Mouse (Mus musculus) liver, embryonic 15.5 days (tissue): ENCODE results near the gene Sh3bp1. TPM values are rescaled to one million over a fixed set of nuclear protein-coding genes. Genes with fewer than 3 reads are reported as not detected.

Source experiments
- ATAC-seq: fragments of 200-750 bp; cut with Nextera tagmentation; 2 replicates; pipeline ENCODE4 v1.8.0; 2017; ENCODE audit warnings: moderate number of reproducible peaks, mild to moderate bottlenecking, moderate library complexity; ENCODE audit not compliant: insufficient read depth
- H3K27ac ChIP-seq: fragments of 300-500 bp; sonication (generic); replicated peaks from 2 replicates; pipeline ENCODE4 v1.5.1; 2015; ENCODE audit warnings: mild to moderate bottlenecking, inconsistent platforms
- H3K27me3 ChIP-seq: fragments of 300-500 bp; sonication (generic); 2 replicates; pipeline ENCODE4 v1.6.1; 2015; ENCODE audit warnings: mild to moderate bottlenecking, inconsistent platforms
- H3K36me3 ChIP-seq: fragments of 300-500 bp; sonication (generic); replicated peaks from 2 replicates; pipeline ENCODE4 v1.6.1; 2015; ENCODE audit warnings: moderate library complexity, mild to moderate bottlenecking, inconsistent platforms
- H3K4me1 ChIP-seq: fragments of 300-500 bp; sonication (generic); replicated peaks from 2 replicates; pipeline ENCODE4 v1.6.1; 2015; ENCODE audit warnings: inconsistent platforms
- H3K4me2 ChIP-seq: fragments of 300-500 bp; sonication (generic); 2 replicates; pipeline ENCODE4 v1.6.1; 2015; ENCODE audit warnings: moderate library complexity, mild to moderate bottlenecking, inconsistent platforms
- H3K4me3 ChIP-seq: fragments of 300-500 bp; sonication (generic); replicated peaks from 2 replicates; pipeline ENCODE4 v1.5.1; 2015; ENCODE audit warnings: mild to moderate bottlenecking, inconsistent platforms
- H3K9ac ChIP-seq: fragments of 300-500 bp; sonication (generic); 2 replicates; pipeline ENCODE4 v1.6.1; 2015; ENCODE audit warnings: moderate library complexity, mild to moderate bottlenecking, inconsistent platforms
- H3K9me3 ChIP-seq: fragments of 300-500 bp; sonication (generic); replicated peaks from 2 replicates; pipeline ENCODE4 v1.6.1; 2016; ENCODE audit warnings: inconsistent platforms
- WGBS: fragments of 180-500 bp; shearing (Covaris S2); methylation state at CpG from one replicate; pipeline ENCODE4 v1.1.7; 2015; ENCODE audit warnings: mixed read lengths; ENCODE audit not compliant: insufficient replicate concordance; 5-methylcytosine and 5-hydroxymethylcytosine counted together
- polyA plus RNA-seq: library from polyadenylated mRNA; unstranded; fragments of >200 nt; fragmentation: Nextera tagmentation; extraction: Ambion mirVana; gene quantifications from 2 replicates; pipeline ENCODE4 v1.2.1, GENCODE M21; 2015

The Sh3bp1 gene
- polyA plus RNA-seq, 1 experiment from 2014 or later = 14.4 TPM

DNA sequence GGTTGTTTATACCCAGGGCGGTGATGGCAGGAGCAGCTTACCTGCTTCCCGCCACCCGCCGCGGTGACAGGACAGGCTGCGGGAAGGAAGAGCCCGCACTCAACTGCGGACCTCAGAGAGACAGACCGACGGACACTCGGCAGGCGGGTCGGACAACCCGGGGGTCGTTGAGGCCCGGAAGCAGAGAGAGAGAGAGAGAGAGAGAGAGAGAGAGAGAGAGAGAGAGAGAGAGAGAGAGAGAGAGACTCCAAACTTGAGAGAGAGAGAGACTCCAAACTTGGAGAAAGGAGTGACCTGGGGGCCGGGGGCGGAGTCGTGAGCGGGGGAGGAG lies 194 bp upstream of the Sh3bp1 start, which contains the start of gene Gm49510:
Gene Gm49510 (plus strand): TSS at position 259 of the 331 bp plus-strand sequence.
- Histone ChIP-seq H3K9ac (peak within 1 kb of the TSS; percentile 60), H3K36me3 (peaks cover 23% of the 10 kb centered on the region)
- 3% methylated on average over 20 of the region's 20 CpGs for WGBS

DNA sequence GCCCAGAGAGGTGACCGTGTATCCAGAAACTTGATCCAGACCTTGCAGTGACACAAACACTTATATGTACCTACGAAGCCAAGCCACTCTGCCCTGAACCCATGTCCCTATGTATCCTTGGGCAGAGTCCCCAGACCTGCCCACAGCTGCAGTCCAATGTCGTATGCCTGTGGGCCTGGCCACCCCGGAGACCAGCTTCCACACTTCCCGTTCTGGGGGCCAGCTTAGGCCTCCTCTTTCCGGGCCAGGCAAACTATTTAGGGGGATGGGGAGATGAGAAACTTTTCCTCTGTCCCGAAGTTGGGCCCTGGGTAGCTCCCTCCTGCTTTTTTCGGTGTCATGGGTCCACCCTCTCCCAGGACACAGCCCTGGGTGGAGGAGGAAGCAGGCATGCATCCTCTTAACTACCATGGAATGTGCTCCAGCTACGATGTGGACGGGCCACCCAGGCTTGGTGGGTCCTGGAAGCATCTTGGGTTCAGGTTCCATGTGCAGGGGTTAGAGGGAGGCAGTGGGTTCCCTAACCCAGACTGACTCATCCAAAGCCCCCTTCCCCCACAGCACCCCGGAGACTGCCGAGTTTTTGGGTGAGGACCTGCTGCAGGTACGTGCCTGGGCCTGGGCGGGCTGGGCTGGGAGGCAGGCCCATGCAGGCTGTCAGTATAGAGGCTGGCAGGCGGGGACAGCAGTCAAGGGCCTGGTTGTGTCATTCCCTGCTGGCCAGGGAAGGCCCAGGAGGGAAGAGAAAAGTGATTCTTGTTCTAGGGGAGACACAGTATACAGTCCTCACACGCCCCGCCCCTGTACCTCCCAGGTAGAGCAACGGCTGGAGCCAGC lies 1.2 kb downstream of the Sh3bp1 start:
- Histone ChIP-seq H3K9me3 (no peaks in the 10 kb centered on the region), H3K27me3 (no peaks in the 10 kb centered on the region), H3K4me1 (peaks cover 71% of the 10 kb centered on the region), H3K36me3 (peaks cover 37% of the 10 kb centered on the region), H3K4me2 (peak overlapping the region; percentile 89), H3K9ac (peak overlapping the region; percentile 60), H3K27ac (peak overlapping the region; percentile 69), H3K4me3 (peak overlapping the region; percentile 70)
- WGBS = 15% methylated on average over 18 of the region's 18 CpGs
- ATAC-seq = no peak

More for the DNA sequence above, 194 bp upstream of the Sh3bp1 start, which contains the start of gene Gm49510:
- no peak for ATAC-seq
- peaks cover 86% of the 10 kb centered on the region for H3K4me1 ChIP-seq
- H3K4me2 ChIP-seq = peak within 1 kb of the TSS; percentile 89
- peak within 1 kb of the TSS; percentile 78 for H3K27ac ChIP-seq
- H3K27me3 ChIP-seq = no peaks in the 10 kb centered on the region
- H3K9me3 ChIP-seq = no peaks in the 10 kb centered on the region
- peak within 1 kb of the TSS; percentile 70 for H3K4me3 ChIP-seq

DNA sequence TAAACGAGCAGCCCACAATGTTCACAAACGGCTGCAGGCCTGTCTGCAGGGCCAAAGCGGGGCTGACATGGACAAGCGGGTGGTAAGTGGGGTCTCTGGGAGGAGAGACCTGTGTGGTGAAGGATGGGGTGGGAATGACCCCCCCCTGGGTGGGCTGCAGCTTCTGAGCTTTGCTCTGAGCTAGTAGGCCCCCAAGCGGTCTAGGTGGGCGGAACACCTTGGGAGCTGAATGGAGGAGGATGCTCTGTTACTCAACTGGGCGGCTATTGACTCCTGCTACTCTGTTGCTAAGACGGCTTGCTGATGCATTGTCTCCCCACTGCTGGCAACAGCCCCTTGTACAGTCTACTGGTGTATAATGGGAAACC lies 1.8 kb downstream of the Sh3bp1 start:
- Histone ChIP-seq H3K9ac (no peak overlapping the region), H3K4me2 (peak overlapping the region; percentile 89), H3K9me3 (no peaks in the 10 kb centered on the region), H3K36me3 (peaks cover 43% of the 10 kb centered on the region), H3K4me3 (peak overlapping the region; percentile 70), H3K4me1 (peaks cover 65% of the 10 kb centered on the region), H3K27ac (peak overlapping the region; percentile 69; the same call in 1 of the 2 replicates), H3K27me3 (no peaks in the 10 kb centered on the region)
- WGBS = 65% methylated on average over 8 of the region's 8 CpGs
- no peak for ATAC-seq

DNA sequence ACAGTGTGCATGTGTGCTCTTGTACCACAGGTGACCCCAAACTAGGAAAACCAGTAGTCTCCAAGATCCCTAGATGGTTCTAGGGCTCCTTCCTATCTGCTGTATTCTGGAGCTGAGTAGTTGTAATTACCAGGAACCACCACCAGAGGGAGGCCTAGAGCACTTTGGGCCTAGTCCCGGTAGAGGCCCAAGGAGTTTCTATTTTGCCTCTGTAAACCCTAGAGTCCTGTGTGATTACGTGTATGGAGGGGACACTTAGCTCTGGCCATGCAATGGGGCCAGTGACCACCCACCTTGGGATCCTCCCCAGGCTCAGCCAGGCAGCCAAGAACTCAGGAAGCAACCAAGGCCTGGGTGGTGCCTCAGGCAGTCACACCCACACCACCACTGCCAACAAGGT lies 3.7 kb downstream of the Sh3bp1 start:
- Histone ChIP-seq H3K4me1 (peaks cover 47% of the 10 kb centered on the region), H3K4me3 (no peak overlapping the region), H3K9ac (no peak overlapping the region), H3K36me3 (peaks cover 61% of the 10 kb centered on the region), H3K27me3 (no peaks in the 10 kb centered on the region), H3K27ac (no peak overlapping the region), H3K4me2 (peak overlapping the region; percentile 47), H3K9me3 (no peaks in the 10 kb centered on the region)
- 7% methylated on average over 2 of the region's 2 CpGs for WGBS
- no peak for ATAC-seq

DNA sequence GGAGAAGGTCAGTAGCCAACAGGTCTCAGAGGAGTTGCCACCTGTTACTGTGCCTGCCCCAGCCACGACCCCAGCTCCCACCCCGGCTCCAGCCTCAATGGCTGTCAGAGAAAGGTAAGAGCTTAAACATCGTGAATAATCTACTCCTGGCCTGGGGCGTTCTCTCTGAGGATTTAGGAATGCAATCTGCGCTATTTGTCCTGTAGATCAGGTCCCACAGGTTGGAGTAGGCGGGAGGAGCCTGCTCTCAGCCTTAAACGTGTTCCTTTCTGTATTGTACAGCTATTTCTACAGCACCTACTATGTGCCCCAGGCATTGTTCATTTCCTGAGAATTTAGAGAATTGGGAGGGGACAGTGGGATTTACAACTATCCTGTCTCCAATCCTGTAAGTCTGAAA lies 8.8 kb downstream of the Sh3bp1 start:
- Histone ChIP-seq H3K9ac (no peak overlapping the region), H3K27ac (no peak overlapping the region), H3K4me2 (no peak overlapping the region), H3K27me3 (no peaks in the 10 kb centered on the region), H3K36me3 (peaks cover 81% of the 10 kb centered on the region), H3K4me1 (peaks cover 23% of the 10 kb centered on the region), H3K4me3 (no peak overlapping the region), H3K9me3 (no peaks in the 10 kb centered on the region)
- WGBS = 78% methylated on average over 7 of the region's 7 CpGs
- no peak for ATAC-seq

DNA sequence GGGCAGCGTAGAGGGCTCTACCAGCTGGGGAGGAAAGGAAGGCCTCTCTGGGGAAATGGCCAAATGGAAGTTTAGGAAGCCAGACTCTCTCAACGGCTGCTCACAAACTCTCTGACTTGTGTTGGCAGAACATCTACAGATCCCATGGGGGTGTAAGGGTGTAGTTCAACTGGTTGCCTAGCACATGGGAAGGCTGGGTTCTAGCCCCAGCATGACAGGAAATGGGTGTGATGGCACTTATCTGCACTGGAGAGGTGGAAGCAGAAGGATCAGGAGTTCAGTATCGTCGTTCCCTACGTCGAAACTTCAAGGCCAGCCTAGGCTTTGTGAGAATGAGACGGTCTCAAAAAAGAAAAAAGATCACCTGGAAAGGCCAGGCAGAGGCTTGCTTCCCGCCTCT lies 9.4 kb downstream of the Sh3bp1 start:
- Histone ChIP-seq H3K36me3 (peaks cover 75% of the 10 kb centered on the region), H3K27ac (no peak overlapping the region), H3K9ac (no peak overlapping the region), H3K9me3 (no peaks in the 10 kb centered on the region), H3K27me3 (0 out of 2 replicates have a peak, but pooled peaks cover 1% of the 10 kb centered on the region), H3K4me3 (no peak overlapping the region), H3K4me2 (no peak overlapping the region), H3K4me1 (peaks cover 25% of the 10 kb centered on the region)
- 54% methylated on average over 8 of the region's 8 CpGs for WGBS
- ATAC-seq = no peak

DNA sequence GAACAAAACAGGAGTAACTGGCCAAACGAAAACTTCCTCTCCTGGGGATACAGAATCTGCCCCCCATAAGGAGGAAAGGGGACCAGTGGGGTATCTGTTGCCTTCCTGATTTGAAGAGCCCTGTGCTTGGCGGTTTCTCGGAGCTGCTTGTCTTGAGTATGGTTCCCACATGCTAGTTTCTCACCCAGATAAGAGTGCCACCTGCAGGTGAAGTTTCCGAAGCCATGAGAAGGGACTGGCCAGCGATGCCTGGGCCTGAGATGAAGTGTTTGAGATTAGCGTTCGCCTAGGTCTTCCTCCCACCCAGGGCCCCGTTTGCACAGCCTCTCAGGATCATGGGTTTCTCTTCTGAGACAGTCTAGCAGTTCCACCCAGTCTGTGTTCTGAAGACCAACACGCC lies 12.5 kb downstream of the Sh3bp1 start:
- peaks cover 46% of the 10 kb centered on the region for H3K36me3 ChIP-seq
- no peak overlapping the region for H3K27ac ChIP-seq
- H3K4me3 ChIP-seq = no peak overlapping the region
- H3K27me3 ChIP-seq = 0 out of 2 replicates have a peak, but pooled peaks cover 6% of the 10 kb centered on the region
- H3K4me1 ChIP-seq = peaks cover 55% of the 10 kb centered on the region
- ATAC-seq = no peak
- no peak overlapping the region for H3K9ac ChIP-seq
- H3K4me2 ChIP-seq = no peak overlapping the region
- H3K9me3 ChIP-seq = no peaks in the 10 kb centered on the region
- WGBS = 31% methylated on average over 9 of the region's 9 CpGs

DNA sequence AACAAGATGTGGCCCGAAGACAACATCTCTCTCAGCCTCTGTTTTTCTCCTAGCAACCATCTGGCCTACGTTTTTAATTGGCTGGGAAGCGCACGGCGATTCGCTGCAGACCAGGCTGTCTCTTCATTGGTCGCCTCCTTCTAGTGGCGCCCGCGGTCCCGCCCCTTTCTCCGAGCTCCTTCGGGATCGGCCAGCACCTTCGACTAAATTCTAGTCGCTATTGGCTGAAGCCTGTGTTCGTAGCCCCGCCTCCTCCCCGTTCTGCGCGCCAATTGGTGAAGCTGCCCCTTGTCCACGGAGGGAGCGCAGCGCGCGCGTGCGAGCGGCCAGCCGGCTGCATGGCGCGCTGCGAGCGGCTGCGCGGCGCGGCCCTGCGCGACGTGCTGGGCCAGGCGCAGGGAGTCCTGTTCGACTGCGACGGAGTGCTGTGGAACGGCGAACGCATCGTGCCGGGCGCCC lies 14.1 kb downstream of the Sh3bp1 start, which contains the start of gene Pdxp:
Gene Pdxp (plus strand): TSS at position 288 of the 459 bp plus-strand sequence.
- H3K4me3 ChIP-seq = peak within 1 kb of the TSS; percentile 68
- peaks cover 54% of the 10 kb centered on the region for H3K4me1 ChIP-seq
- peaks cover 35% of the 10 kb centered on the region for H3K36me3 ChIP-seq

DNA sequence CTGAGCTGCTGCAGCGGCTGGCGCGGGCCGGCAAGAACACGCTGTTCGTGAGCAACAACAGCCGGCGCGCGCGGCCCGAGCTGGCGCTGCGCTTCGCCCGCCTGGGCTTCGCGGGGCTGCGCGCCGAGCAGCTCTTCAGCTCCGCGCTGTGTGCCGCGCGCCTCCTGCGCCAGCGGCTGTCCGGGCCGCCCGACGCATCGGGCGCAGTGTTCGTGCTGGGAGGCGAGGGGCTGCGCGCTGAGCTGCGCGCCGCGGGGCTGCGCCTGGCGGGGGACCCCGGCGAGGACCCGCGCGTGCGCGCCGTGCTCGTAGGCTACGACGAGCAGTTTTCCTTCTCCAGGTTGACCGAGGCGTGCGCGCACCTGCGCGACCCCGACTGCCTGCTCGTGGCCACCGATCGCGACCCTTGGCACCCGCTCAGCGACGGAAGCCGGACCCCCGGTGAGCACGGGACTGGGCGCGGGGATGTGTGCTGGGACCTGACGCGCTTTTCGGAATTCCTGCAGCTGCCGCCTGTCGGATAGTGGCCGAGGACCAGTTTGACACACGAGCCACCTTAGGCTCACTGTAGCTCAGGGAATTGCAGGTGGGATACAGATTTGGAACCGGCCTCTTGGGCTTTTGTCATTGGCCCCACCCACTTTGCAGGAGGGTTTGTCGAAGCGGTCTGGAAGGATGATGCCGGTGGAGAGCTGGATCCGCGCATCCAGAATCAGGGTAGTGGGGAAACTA lies 14.7 kb downstream of the Sh3bp1 start:
- 0 out of 2 replicates have a peak, but pooled peaks cover 6% of the 10 kb centered on the region for H3K27me3 ChIP-seq
- H3K4me1 ChIP-seq = peaks cover 52% of the 10 kb centered on the region
- H3K9ac ChIP-seq = peak overlapping the region; percentile 69
- ATAC-seq = peak; percentile 61
- under 1% methylated on average over 87 of the region's 87 CpGs for WGBS
- peak overlapping the region; percentile 100 for H3K4me2 ChIP-seq
- H3K9me3 ChIP-seq = no peaks in the 10 kb centered on the region
- H3K4me3 ChIP-seq = peak overlapping the region; percentile 68
- peak overlapping the region; percentile 70 for H3K27ac ChIP-seq
- peaks cover 34% of the 10 kb centered on the region for H3K36me3 ChIP-seq

More for the DNA sequence above, 14.1 kb downstream of the Sh3bp1 start, which contains the start of gene Pdxp:
- ATAC-seq = peak; percentile 88
- no peaks in the 10 kb centered on the region for H3K9me3 ChIP-seq
- H3K27ac ChIP-seq = peak within 1 kb of the TSS; percentile 70
- WGBS = under 1% methylated on average over 51 of the region's 51 CpGs
- peak within 1 kb of the TSS; percentile 100 for H3K4me2 ChIP-seq
- peak within 1 kb of the TSS; percentile 69 for H3K9ac ChIP-seq
- H3K27me3 ChIP-seq = 0 out of 2 replicates have a peak, but pooled peaks cover 6% of the 10 kb centered on the region

DNA sequence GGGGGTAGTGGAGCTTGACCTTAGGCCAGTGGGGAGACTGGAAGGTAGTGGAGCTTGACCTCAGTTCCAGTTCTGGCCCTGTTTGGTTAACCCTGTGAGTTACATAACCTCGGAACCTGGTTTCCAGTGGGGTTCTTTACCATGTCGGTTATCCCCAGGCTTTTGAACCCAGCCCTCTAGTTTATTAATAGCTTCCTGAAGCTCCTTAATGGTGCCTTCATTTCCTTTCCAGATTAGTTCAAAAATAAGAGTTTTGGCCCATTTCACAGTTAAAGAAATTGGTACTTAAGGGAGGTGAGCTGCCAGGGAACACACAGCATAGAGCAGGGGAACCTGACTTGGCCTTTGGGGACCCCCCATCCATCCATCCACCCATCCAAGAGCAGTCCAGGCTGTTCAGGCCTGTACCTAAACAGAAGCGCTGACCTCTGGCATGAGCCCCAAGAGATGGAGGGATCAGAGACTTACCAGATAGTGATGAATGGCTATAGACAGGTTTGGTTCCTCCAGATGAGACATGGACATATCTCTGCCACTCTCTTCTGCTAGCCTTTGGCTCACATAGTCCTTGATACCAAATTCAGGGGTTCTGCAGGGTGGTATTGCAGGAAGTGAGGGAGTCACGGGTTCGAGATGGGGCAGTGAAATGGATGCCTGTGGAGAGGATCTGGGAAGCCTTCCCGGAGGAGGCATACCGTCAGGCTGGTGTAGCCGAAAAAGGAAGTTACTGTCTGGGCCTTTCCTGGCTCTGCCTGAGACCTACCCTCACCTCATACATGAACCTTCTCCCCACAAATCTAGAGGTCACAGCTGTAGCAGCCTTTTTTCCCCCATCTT lies 15.5 kb downstream of the Sh3bp1 start:
- ATAC-seq = no peak
- Histone ChIP-seq H3K9me3 (no peaks in the 10 kb centered on the region), H3K27ac (no peak overlapping the region; the same call in 1 of the 2 replicates), H3K27me3 (0 out of 2 replicates have a peak, but pooled peaks cover 6% of the 10 kb centered on the region), H3K36me3 (peaks cover 26% of the 10 kb centered on the region), H3K4me1 (peaks cover 53% of the 10 kb centered on the region), H3K4me3 (peak overlapping the region; percentile 68), H3K4me2 (peak overlapping the region; percentile 100), H3K9ac (peak overlapping the region; percentile 69)
- WGBS = 37% methylated on average over 8 of the region's 8 CpGs
